Mouse (Mus musculus) thymus, postnatal 4 days (tissue): ENCODE results near the gene Cux1.
A peak's percentile ranks its signal among the peaks of the same experiment; 100 is the strongest.

Experiments
- DNase-seq: peaks from one replicate; pipeline ENCODE4 v3.0.0; 2021

Cux1 gene

DNA sequence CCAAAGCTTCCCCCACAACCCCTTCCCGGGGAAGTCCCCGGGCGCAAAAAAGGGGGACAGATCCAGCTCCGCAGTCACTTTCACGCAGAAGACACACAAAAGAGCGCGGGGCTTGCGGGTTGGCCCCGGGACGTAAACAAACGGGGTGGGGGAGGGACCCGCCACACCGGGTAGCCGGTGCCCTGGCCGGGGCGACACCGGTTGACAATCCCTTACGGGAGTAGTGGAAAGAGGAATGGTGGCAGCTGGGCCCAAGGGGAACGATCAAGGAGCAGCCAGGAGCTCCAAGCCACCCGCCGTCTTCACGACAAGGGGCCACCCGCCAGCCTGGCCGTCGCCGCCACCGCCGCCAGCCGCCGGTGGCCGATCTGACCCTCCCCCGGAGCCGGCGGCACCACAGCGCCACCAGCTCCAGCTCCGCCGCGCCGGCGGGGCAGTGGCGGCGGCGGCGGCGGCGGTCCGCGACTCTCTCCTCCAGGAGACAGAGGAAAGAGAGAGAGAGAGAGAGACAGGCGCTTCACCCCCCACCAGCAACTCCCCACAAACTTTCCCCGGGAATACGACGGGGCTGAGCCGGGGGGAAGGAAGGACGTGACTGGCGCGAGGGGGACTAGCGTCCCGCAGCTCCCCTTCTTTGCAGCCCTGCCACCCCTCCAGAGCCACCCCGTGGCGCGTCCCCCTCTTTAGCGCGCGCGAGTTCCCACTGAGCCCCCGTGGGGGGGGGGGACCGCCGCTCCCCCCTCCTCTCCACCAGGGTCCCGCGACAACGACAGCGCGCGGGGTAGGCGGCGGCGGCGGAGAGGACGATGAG, 1.1 kb downstream of the Cux1 start:
- DNase-seq = peak; percentile 79

- peak; percentile 72 for DNase-seq
Measured at GRCm38 (mm10) chr5:136565311-136565811, 1.9 kb downstream of the Cux1 start.

DNA sequence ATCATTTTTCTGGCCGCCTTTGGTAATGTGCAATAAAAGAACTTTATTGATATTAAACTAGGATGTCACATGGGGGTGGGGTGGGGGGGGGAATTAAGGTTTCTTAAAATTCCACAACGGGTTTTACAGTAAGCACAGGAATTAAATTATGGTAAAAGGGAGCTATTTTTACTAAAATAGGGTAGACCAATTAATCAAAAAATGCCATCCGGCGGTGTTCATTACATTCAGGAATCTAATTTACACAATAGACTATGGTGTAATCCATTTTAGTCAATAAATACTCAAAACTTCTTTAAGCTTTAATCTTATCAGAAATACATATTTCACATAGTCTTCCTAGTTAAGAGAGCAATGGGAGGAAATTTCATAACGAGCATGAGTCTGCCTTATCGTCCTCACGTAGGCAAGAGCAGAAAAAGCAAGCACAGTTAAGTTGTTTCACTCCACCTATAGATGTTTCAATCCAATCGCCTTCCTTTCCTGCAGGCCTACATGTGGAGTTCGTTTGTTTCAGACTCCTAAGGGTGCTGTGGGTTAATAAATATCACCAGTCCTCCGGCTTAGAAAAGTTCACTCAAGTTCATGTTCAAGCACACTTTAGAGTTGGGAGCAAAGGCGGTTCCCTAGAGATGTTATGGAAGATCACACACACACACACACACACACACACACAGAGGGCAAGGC, 2.5 kb downstream of the Cux1 start:
- no peak for DNase-seq

- peak; percentile 25 for DNase-seq
Measured at GRCm38 (mm10) chr5:136563996-136564395, 3.3 kb downstream of the Cux1 start.

- no peak for DNase-seq
Measured at GRCm38 (mm10) chr5:136563104-136563503, 4.2 kb downstream of the Cux1 start.

- DNase-seq = no peak
Measured at GRCm38 (mm10) chr5:136562212-136562611, 5.1 kb downstream of the Cux1 start.

GRCm38 (mm10) chr5:136561641-136562040, 5.6 kb downstream of the Cux1 start:
- DNase-seq = no peak

GRCm38 (mm10) chr5:136560656-136561055, 6.6 kb downstream of the Cux1 start:
- DNase-seq = no peak

DNA sequence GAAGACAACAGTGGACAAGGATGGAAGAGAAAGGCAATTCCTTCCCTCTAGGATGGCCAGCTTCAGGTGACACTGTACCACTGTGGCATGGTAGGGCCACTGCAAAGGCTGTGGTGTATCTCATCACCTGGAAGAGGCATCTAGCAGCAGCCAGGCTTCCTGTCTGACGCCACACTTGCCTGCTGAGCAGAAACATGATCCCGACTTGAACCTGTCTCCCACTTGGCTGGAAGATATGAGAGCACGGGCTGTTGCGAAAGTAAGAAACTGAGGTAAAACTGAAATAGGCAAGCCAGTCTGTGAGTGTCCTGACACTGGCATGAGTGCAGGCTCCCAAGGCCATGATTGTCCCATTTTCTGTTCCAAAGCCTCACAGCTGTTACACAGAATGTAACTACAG, 9.8 kb downstream of the Cux1 start:
- peak; percentile 39 for DNase-seq

- no peak for DNase-seq
Measured at GRCm38 (mm10) chr5:136556328-136557262, 10.7 kb downstream of the Cux1 start.

GRCm38 (mm10) chr5:136555703-136556102, 11.6 kb downstream of the Cux1 start:
- peak; percentile 41 for DNase-seq

GRCm38 (mm10) chr5:136552832-136553231, 14.5 kb downstream of the Cux1 start:
- no peak for DNase-seq

DNA sequence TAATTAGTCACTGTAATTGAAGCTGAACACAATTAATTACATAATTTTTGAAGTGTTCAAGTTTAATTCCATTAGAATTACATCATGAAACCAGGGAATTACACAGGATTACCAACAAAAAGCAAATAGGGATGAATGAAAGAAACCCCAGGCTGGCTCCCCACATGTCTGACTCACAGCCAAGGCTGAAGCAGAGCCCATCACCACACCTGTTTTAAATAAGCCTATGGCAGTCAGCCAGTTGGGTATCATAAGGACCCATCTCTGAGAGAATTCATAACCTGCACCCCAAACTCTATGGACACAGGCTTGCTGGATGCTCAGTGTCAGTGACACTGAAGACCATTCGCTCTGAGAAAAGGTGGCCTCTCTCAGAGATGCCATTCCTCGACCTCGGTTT, 15.2 kb downstream of the Cux1 start:
- no peak for DNase-seq

- DNase-seq = no peak
Measured at GRCm38 (mm10) chr5:136551571-136551970, 15.7 kb downstream of the Cux1 start.

GRCm38 (mm10) chr5:136550726-136551125, 16.6 kb downstream of the Cux1 start:
- DNase-seq = peak; percentile 50

DNA sequence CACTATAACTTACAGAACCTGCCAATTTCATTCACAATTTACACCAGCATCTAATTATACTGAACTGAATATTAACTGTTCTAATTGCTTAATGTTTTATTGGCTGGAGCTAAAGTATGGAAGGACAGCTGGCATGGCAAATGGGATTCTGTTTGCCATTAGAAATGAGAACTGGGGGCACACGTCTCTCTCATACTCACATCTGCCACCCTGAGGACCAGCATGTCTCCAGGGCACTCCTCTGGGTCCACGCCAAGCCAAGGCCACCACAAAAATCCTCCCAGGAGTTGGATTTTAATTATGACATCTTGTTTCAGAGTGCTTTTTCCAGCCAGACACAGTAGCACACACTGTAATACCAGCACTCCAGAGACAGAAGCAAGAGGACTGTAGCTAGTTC, 18.5 kb downstream of the Cux1 start:
- no peak for DNase-seq

- no peak for DNase-seq
Measured at GRCm38 (mm10) chr5:136545061-136545460, 22.2 kb downstream of the Cux1 start.

DNA sequence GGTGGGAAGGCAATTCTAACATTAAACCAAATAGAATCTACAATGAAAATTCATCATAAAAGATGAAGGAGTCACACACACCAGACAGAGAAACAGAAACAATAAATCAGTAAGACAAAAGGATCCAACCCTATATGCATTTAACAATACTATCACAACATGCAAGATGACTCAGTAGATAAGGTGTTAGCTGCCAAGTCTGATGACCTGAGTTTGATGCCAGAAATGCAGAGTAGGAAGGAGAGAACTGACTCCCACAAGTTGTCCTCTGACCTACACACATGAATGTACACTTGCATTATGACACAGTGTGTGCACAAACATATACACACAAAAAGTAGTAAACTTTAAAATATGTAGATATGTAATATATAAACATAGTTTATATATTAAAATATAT, 24.1 kb downstream of the Cux1 start:
- no peak for DNase-seq

GRCm38 (mm10) chr5:136540952-136541351, 26.3 kb downstream of the Cux1 start:
- DNase-seq = no peak

GRCm38 (mm10) chr5:136540055-136540838, 27.0 kb downstream of the Cux1 start:
- no peak for DNase-seq

DNA sequence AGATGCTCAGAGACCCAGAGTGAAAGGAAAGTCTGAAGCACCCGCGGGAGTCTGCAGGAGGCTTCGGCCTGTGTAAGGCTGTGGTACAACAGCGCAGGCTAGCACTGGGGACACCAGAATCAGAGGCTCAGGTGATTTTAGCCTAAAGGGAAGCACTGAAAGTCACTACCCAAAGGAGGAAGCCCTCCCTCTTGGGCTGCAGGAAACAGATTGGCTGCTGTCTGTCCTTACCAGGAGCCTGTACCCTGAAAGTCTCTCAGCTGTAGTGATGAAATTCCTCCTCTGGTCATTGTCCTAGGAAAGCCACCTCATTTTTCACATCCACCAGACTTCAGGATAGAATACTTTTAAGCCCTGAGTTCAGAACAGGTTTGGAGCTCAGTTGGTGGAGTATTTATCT, 30.5 kb downstream of the Cux1 start:
- no peak for DNase-seq
